Mouse (Mus musculus) cerebellum, adult 18-20 months (tissue): ENCODE measurements around the gene Asb8.

Source experiments
- DNase-seq, 2 experiments: peaks; one replicate each; pipeline ENCODE4 v3.0.0; 2021

Asb8 gene

GRCm38 (mm10) chr15:98155272-98155671 is 10.2 kb downstream of the Asb8 start:
- no peak for DNase-seq

- DNase-seq: no peak
These were observed 10.8 kb downstream of the Asb8 start for GRCm38 (mm10) chr15:98154631-98155030.

- DNase-seq: no peak
These were observed 11.3 kb downstream of the Asb8 start for GRCm38 (mm10) chr15:98154146-98154545.

- peak; percentile 37 to 41 for DNase-seq
These were observed 11.8 kb downstream of the Asb8 start for GRCm38 (mm10) chr15:98153625-98154024.

GRCm38 (mm10) chr15:98152916-98153315 is 12.5 kb downstream of the Asb8 start:
- DNase-seq: no peak

GRCm38 (mm10) chr15:98149166-98149602 is 16.2 kb downstream of the Asb8 start:
- DNase-seq: no peak

- DNase-seq: peak; percentile 62 to 73
These were observed 17.1 kb downstream of the Asb8 start for GRCm38 (mm10) chr15:98148356-98148755.

GRCm38 (mm10) chr15:98145559-98146181 is 19.8 kb downstream of the Asb8 start:
- DNase-seq: peak; percentile 91 to 95

GRCm38 (mm10) chr15:98144861-98145507 is 20.4 kb downstream of the Asb8 start:
- no peak for DNase-seq

- DNase-seq: no peak
These were observed 22.9 kb downstream of the Asb8 start for GRCm38 (mm10) chr15:98142515-98142914.

- DNase-seq: no peak
These were observed 24.6 kb downstream of the Asb8 start for GRCm38 (mm10) chr15:98140809-98141208.

GRCm38 (mm10) chr15:98139763-98140162 is 25.7 kb downstream of the Asb8 start:
- no peak for DNase-seq

GRCm38 (mm10) chr15:98136871-98137270 is 28.6 kb downstream of the Asb8 start:
- DNase-seq: no peak

- no peak for DNase-seq
These were observed 29.8 kb downstream of the Asb8 start for GRCm38 (mm10) chr15:98135671-98136070.

- DNase-seq: no peak
These were observed 30.8 kb downstream of the Asb8 start for GRCm38 (mm10) chr15:98134666-98135065.

GRCm38 (mm10) chr15:98134034-98134433 is 31.4 kb downstream of the Asb8 start:
- no peak for DNase-seq

GRCm38 (mm10) chr15:98133471-98133870 is 32.0 kb downstream of the Asb8 start:
- DNase-seq: no peak

- DNase-seq: no peak
These were observed 33.3 kb downstream of the Asb8 start for GRCm38 (mm10) chr15:98131942-98132655.

GRCm38 (mm10) chr15:98131451-98131850 is 34.0 kb downstream of the Asb8 start:
- DNase-seq: no peak

GRCm38 (mm10) chr15:98131001-98131400 is 34.4 kb downstream of the Asb8 start:
- no peak for DNase-seq

GRCm38 (mm10) chr15:98120831-98121230 is 44.6 kb downstream of the Asb8 start:
- DNase-seq: no peak

- no peak for DNase-seq
These were observed 46.1 kb downstream of the Asb8 start for GRCm38 (mm10) chr15:98119363-98119762.

GRCm38 (mm10) chr15:98116287-98116686 is 49.1 kb downstream of the Asb8 start:
- DNase-seq: no peak

- no peak for DNase-seq
These were observed 49.7 kb downstream of the Asb8 start for GRCm38 (mm10) chr15:98115779-98116163.
